Mouse (Mus musculus) MEL-GATA-1-ER (cell line): Measurements from ENCODE around the gene Olfr1179.
"Not testable (repeated sequence)": the region's sequence is repeated elsewhere in the genome, so short reads cannot be mapped to it uniquely, and the experiment has no call there.

Experiments used
- DNase-seq: peaks from one replicate; pipeline ENCODE4 v3.0.0-alpha.2; 2012; ENCODE audit warnings: low read depth; ENCODE audit errors: extremely low read depth

The Olfr1179 gene

DNA sequence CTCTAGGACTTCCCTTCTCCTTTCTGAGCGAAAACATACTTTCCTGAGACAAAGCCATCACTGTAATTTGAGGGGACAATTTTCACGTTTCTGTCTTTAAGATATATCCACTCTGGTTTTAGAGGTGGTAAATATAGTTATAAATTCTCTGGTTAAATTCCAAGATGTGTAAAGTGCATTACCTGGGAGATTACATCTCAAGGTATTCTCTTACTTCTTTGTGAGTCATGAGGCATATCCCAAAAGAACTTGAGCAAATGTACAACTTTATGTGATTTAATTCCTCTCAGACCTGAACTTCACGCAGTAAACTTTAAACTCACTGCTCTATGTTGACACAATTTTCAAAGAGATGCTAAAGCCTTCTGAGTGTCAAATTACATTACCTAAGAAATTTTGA lies at the start of gene Olfr1179:
Olfr1179 (minus strand) TSS at position 101 of the 400 bp plus-strand sequence.
- no peak for DNase-seq

DNA sequence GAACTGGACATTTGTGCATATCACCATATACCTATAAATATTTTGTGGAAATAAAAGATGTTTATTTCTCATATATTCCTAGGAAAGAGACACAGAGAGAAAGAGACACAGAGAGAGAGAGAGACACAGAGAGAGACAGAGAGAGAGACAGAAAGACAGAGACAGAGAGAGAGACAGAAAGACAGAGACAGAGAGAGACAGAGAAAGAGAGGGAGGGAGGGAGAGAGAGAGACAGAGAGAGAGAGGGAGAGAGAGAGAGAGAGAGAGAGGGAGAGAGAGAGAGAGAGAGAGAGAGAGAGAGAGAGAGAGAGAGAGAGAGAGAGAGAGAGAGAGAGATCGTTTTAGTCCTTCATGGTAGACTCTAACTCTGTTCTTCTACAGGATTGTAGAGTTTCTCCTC lies 48.3 kb upstream of the Olfr1179 start, which contains the start of gene Olfr1183:
Olfr1183 (plus strand) TSS at position 301 of the 400 bp plus-strand sequence.
- DNase-seq, result not testable (repeated sequence)

DNA sequence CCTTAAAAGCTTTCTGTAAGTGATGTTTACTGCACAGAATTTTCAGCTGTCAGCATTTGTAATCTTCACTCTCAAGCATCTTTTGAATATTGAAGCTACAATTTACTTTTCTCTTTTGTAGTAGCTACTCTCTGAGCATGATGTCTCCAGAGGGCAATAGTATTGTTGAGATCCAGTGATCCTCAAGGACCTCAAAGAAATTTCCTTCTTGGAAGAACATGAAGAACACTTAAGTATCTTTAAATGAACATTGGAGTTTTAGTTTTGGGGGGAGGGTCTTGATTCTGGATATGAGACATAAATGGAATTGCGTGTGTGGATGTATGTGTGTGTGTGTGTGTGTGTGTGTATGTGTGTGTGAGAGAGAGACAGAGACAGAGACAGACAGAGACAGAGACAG lies 42.8 kb upstream of the Olfr1179 start, which contains the start of gene Gm13757:
Gm13757 (minus strand) TSS at position 101 of the 400 bp plus-strand sequence.
- DNase-seq, result no peak

DNA sequence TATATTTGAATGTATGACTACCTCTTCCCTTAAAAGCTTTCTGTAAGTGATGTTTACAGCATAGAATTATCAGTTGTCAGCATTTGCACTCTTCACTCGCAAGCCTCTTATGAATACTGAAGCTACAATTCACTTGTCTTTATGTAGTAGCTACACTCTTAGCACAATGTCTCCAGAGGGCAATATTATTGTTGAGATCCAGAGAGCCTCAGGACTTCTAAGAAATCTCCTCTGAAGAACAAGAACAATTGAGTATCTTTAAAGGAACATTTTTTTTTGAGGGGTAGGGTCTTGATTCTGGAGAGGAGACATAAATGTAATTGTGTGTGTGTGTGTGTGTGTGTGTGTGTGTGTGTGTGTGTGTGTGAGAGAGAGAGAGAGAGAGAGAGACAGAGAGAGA lies 19.8 kb upstream of the Olfr1179 start, which contains the start of gene Olfr1181:
Olfr1181 (minus strand) TSS at position 101 of the 400 bp plus-strand sequence.
- DNase-seq, result no peak

DNA sequence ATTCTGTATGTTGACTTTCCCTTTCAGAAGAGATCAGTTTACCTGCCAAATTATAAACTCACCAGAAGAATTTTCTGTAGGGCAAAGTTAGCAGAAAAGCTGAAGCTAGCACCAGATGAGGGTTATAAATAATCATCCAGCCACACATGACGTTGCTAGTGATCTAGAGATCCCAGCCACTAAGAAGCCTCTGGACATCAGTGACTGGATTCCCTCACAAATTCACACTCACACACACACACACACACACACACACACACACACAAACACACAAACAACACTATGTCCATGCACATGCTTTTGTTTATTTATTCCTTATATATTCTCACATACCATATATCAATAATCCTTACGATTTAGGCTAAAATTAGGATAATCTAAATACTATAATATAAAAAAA lies 12.8 kb upstream of the Olfr1179 start, which contains the start of gene Olfr1180:
Olfr1180 (minus strand) TSS at position 101 of the 400 bp plus-strand sequence.
- no peak for DNase-seq

DNA sequence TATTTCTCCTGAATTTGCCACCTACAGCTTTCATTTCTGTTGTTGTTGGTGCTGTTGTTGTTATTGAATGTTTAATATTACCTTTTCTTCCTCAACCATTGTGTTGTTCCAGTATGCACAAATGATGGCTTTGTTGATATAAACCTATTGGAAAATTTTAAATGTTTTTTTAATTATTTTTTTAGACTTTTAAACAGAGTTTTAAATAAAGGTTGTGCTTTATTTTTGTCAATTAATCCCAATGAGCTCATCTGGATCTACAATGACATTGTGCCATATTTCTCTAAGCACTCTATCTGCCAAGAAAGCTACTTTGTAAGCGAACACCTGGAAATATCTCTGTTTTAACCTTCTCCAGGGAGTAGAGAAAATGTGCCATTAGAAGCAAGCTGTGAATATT lies 19.5 kb downstream of the Olfr1179 start, which contains the start of gene Olfr1178:
Olfr1178 (plus strand) TSS at position 301 of the 400 bp plus-strand sequence.
- DNase-seq, result no peak

DNA sequence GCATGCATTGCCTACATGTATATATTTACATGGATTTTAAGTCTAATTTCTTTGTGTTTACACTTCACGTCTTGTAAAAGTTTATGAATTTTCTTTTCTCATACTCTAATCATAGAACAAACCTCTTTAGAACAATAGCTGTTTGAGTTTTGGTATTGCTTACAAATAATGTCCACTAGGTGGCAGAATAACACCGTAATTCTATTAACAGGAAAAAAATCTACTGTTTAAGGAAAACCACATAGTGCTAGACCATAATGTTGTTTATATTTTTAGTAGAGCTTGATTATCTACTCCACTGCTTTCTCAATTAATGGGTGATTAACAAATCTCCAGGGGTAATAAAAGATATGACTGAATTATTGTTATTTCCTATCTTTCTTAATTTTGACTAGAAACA lies 49.9 kb downstream of the Olfr1179 start:
- DNase-seq, result peak; percentile 25
